ENCODE assay signal across 8 mouse cellular contexts in genomic region chr6:142507033-142507784, GRCm38 (mm10). TPM values are rescaled to one million over a fixed set of nuclear protein-coding genes. Genes with fewer than 3 reads are reported as not detected.
A peak's percentile ranks its signal among the peaks of the same experiment; 100 is the strongest.
DNase-seq lines count a peak whose midpoint lies in the region; ATAC-seq and TF ChIP-seq lines count a peak whose summit lies in the region.

No protein-coding gene starts in this region.

- no peak for TF ChIP-seq POLR2A in ES-Bruce4 (IDR thresholded peaks at IDR 0.05; ENCODE audit: insufficient read depth, low read length)
- TF ChIP-seq POLR2A in cortical plate, adult 2 months (IDR thresholded peaks at IDR 0.05; ENCODE audit: extremely low read depth, insufficient read depth, low read length) = no peak

- H3K4me3 ChIP-seq in ES-Bruce4 (ENCODE audit: low read depth, low read length) = peak overlapping the region; percentile 87
- H3K4me3 ChIP-seq in cortical plate, adult 2 months (ENCODE audit: insufficient read depth, low read length) = peak overlapping the region; percentile 95
- H3K4me3 ChIP-seq in heart, postnatal 0 days (ENCODE audit: low read depth, low read length) = peak overlapping the region; percentile 67
- H3K4me3 ChIP-seq in midbrain, embryonic 11.5 days (ENCODE audit: low read depth, low read length) = peak overlapping the region; percentile 60

- peak; percentile 11 for DNase-seq in CD4-positive, CD25-positive, alpha-beta regulatory T cell, adult 2 months (ENCODE audit: low read depth, low spot score)
- no peak for DNase-seq in heart, postnatal 0 days (ENCODE audit: low spot score)
- DNase-seq in layer of hippocampus, postnatal 36 days = peak; percentile 12 to 45
- peak; percentile 89 for DNase-seq in midbrain, embryonic 11.5 days (ENCODE audit: low spot score, missing footprints)
- DNase-seq in MN1 (ENCODE audit: low spot score) = no peak
- DNase-seq in gastrocnemius, postnatal 14 days = no peak

- peak overlapping the region; percentile 15; the same call in 1 of the 2 replicates for H3K27ac ChIP-seq in ES-Bruce4 (ENCODE audit: insufficient read depth, low read length)
- peak overlapping the region; percentile 76 for H3K27ac ChIP-seq in cortical plate, adult 2 months (ENCODE audit: insufficient read depth, low read length)
- peak overlapping the region; percentile 89 for H3K27ac ChIP-seq in heart, postnatal 0 days (ENCODE audit: low read depth)
- H3K27ac ChIP-seq in midbrain, embryonic 11.5 days (ENCODE audit: low read depth, low read length) = no peak overlapping the region

- intact Hi-C loops in gastrocnemius, postnatal 14 days (cut with DNase I; ENCODE audit: low total_unique reads) = no loop called here

- no peak for TF ChIP-seq EP300 in ES-Bruce4 (IDR thresholded peaks at IDR 0.05; ENCODE audit: insufficient read depth, low read depth, low read length)
- no peak for TF ChIP-seq EP300 in heart, postnatal 0 days (IDR thresholded peaks at IDR 0.05; ENCODE audit: low read depth)

- no peaks in the 10 kb centered on the region for H3K9me3 ChIP-seq in ES-Bruce4 (replicated peaks; ENCODE audit: control insufficient read depth, insufficient read depth, low read length, poor library complexity, severe bottlenecking)
- no peaks in the 10 kb centered on the region for H3K9me3 ChIP-seq in heart, postnatal 0 days (replicated peaks; ENCODE audit: control insufficient read depth, low read length)
- no peaks in the 10 kb centered on the region for H3K9me3 ChIP-seq in midbrain, embryonic 11.5 days (ENCODE audit: control insufficient read depth, low read length)

- peaks cover 10% of the 10 kb centered on the region for H3K36me3 ChIP-seq in ES-Bruce4 (ENCODE audit: control insufficient read depth, insufficient read depth, low read length, poor library complexity, severe bottlenecking)
- H3K36me3 ChIP-seq in heart, postnatal 0 days (replicated peaks; ENCODE audit: control insufficient read depth, insufficient read depth, low read length) = peaks cover 18% of the 10 kb centered on the region
- H3K36me3 ChIP-seq in midbrain, embryonic 11.5 days (ENCODE audit: control insufficient read depth, insufficient read depth, low read length) = no peaks in the 10 kb centered on the region

- H3K4me2 ChIP-seq in heart, postnatal 0 days (ENCODE audit: low read depth, low read length) = peak overlapping the region; percentile 65
- H3K4me2 ChIP-seq in midbrain, embryonic 11.5 days = peak overlapping the region; percentile 86

- H3K9ac ChIP-seq in ES-Bruce4 (ENCODE audit: low read depth, poor library complexity, severe bottlenecking) = peak overlapping the region; percentile 20
- H3K9ac ChIP-seq in heart, postnatal 0 days (replicated peaks; ENCODE audit: low read depth, low read length) = peak overlapping the region; percentile 79
- peak overlapping the region; percentile 84 for H3K9ac ChIP-seq in midbrain, embryonic 11.5 days (ENCODE audit: low read length)

- WGBS in heart, postnatal 0 days = 2% methylated on average over 30 of the region's 30 CpGs
- WGBS in midbrain, embryonic 11.5 days = under 1% methylated on average over 30 of the region's 30 CpGs

- no peaks in the 10 kb centered on the region for H3K27me3 ChIP-seq in ES-Bruce4 (ENCODE audit: control insufficient read depth, insufficient read depth, low read length, poor library complexity, severe bottlenecking)
- no peaks in the 10 kb centered on the region for H3K27me3 ChIP-seq in heart, postnatal 0 days (ENCODE audit: control insufficient read depth, insufficient read depth, low read length)
- H3K27me3 ChIP-seq in midbrain, embryonic 11.5 days (ENCODE audit: control insufficient read depth, insufficient read depth, low read length) = no peaks in the 10 kb centered on the region; the same call in none of the 2 replicates

- ATAC-seq in heart, postnatal 0 days (ENCODE audit: insufficient read depth, low read depth) = peak; percentile 30
- ATAC-seq in midbrain, embryonic 11.5 days (ENCODE audit: low FRiP score) = peak; percentile 76

- no peak for TF ChIP-seq CTCF in ES-Bruce4 (IDR thresholded peaks at IDR 0.05; ENCODE audit: low read depth, low read length)
- no peak for TF ChIP-seq CTCF in cortical plate, adult 2 months (IDR thresholded peaks at IDR 0.05; ENCODE audit: extremely low read depth, insufficient read depth, low read length)
- TF ChIP-seq CTCF in heart, postnatal 0 days (IDR thresholded peaks at IDR 0.05; ENCODE audit: low read depth) = no peak

- H3K4me1 ChIP-seq in ES-Bruce4 (ENCODE audit: control insufficient read depth, insufficient read depth, low read length) = no peaks in the 10 kb centered on the region
- H3K4me1 ChIP-seq in cortical plate, adult 2 months (ENCODE audit: control insufficient read depth, insufficient read depth, low read length) = peaks cover 8% of the 10 kb centered on the region
- peaks cover 16% of the 10 kb centered on the region for H3K4me1 ChIP-seq in heart, postnatal 0 days (ENCODE audit: control insufficient read depth, insufficient read depth)
- peaks cover 17% of the 10 kb centered on the region for H3K4me1 ChIP-seq in midbrain, embryonic 11.5 days (ENCODE audit: control insufficient read depth, insufficient read depth, low read length)

RNA-seq across cellular contexts. Expression of gene Ldhb, which starts 0.5 kb away (rescaled TPM):
- polyA plus RNA-seq in ES-Bruce4 (2011; ENCODE audit: insufficient read depth, insufficient read length, low read depth, missing spikeins) = 661 and 669 TPM in 2 replicates
- polyA plus RNA-seq in cortical plate, adult 2 months (2012; rRNA removed) = 1,109 and 1,198 TPM in 2 replicates
- 851 and 887 TPM in 2 replicates for total RNA-seq in heart, postnatal 0 days (2014; rRNA removed; ENCODE audit: low replicate concordance)
- 2,292 and 2,354 TPM in 2 replicates for polyA plus RNA-seq in heart, postnatal 0 days (2015; fragmentation: Nextera tagmentation; extraction: Ambion mirVana)
- 100 to 1,000 TPM; 518 to 567 TPM for total RNA-seq in layer of hippocampus, postnatal 36 days (2021)
- 363 and 385 TPM in 2 replicates for polyA plus RNA-seq in midbrain, embryonic 11.5 days (2014; fragmentation: Nextera tagmentation; extraction: Ambion mirVana)
- 100 to 1,000 TPM; 112 to 138 TPM for total RNA-seq in gastrocnemius, postnatal 14 days (2021)

RNA-seq across cellular contexts. Expression of gene Gys2, which starts 34.3 kb away (rescaled TPM):
- polyA plus RNA-seq in ES-Bruce4 (2011; ENCODE audit: insufficient read depth, insufficient read length, low read depth, missing spikeins) = not detected in 2 replicates
- 0.13 TPM in 1 of 2 replicates, not detected in the other for polyA plus RNA-seq in cortical plate, adult 2 months (2012; rRNA removed)
- total RNA-seq in heart, postnatal 0 days (2014; rRNA removed; ENCODE audit: low replicate concordance) = 0.76 TPM in 1 of 2 replicates, not detected in the other
- polyA plus RNA-seq in heart, postnatal 0 days (2015; fragmentation: Nextera tagmentation; extraction: Ambion mirVana) = 0.04 TPM in 1 of 2 replicates, not detected in the other
- under 1 TPM in 1 of 2 experiments, not detected in 1; 0.58 TPM for total RNA-seq in layer of hippocampus, postnatal 36 days (2021)
- polyA plus RNA-seq in midbrain, embryonic 11.5 days (2014; fragmentation: Nextera tagmentation; extraction: Ambion mirVana) = 0.12 and 0.14 TPM in 2 replicates
- total RNA-seq in gastrocnemius, postnatal 14 days (2021) = under 1 TPM in 1 of 2 experiments, not detected in 1; 0.31 TPM

Comparison
In these comparisons a context has a peak if more than half of its experiments do, and no peak if none do; other contexts are left out.
1. DNase-seq: peak in CD4-positive, CD25-positive, alpha-beta regulatory T cell, adult 2 months (single experiment), layer of hippocampus, postnatal 36 days (2 of 2) and midbrain, embryonic 11.5 days (single experiment); none in heart, postnatal 0 days (single experiment), MN1 (single experiment) and gastrocnemius, postnatal 14 days (single experiment).
2. H3K9ac ChIP-seq: peak in every context shown above with its lines; median percentile 84 in midbrain, embryonic 11.5 days; 79 in heart, postnatal 0 days; 20 in ES-Bruce4.
3. Peak in every context shown above with its lines, with median percentiles within 50 percentile points of each other: H3K4me3 ChIP-seq.